Mouse (Mus musculus): Measurements from ENCODE around the gene Fanci. TPM values are rescaled to one million over a fixed set of nuclear protein-coding genes. Genes with fewer than 3 reads are reported as not detected.

The Fanci gene
- 1 to 10 TPM; 2.6 to 3.3 TPM for total RNA-seq (2021)
- long read RNA-seq, experiment 1, partial matches to known transcripts = 1 of 1 reads
- long read RNA-seq, experiment 1, other reads (novel, unspliced or antisense) = 0 of 1 reads
- long read RNA-seq, experiment 2, partial matches to known transcripts = 1 of 1 reads
- long read RNA-seq, experiment 2, other reads (novel, unspliced or antisense) = 0 of 1 reads

DNA sequence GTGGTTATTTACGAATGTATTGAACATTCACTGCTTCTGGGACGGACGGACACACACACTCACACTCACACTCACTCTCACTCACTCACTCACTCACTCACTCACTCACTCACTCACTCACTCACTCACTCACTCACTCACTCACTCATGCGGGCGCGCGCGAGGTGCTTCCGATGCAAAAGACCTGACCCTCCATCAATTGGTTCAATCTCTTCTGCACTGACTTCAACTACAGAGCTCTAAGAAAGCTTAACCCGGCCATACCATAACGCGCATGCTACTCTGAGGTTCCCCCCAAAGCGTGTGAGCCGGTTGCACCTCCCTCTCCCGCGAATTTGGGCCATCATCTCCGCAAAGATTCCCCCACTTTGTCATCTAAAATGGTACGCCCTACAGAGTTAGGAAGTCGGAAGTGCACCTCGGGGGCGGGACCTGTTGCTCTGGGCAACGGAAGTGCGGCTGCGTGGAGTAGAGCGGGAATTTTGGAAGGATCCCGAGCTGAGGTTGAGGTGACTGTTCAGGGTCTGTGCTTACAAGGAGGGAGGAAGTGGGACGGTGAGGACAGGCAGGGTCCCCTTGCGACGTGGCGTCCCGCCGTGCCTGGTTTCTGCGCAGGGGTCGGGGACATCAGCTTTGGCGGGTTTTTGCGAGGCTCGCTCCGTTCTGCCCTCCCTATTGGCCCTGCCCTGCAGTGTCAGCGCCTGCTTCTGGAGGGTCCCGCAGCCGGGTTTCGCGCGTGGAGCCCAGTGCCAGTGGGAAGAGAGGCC, at the start of gene Fanci:
TSS of gene Fanci (plus strand) at position 47 of the 767 bp plus-strand sequence.
- peak; percentile 97 for DNase-seq

DNA sequence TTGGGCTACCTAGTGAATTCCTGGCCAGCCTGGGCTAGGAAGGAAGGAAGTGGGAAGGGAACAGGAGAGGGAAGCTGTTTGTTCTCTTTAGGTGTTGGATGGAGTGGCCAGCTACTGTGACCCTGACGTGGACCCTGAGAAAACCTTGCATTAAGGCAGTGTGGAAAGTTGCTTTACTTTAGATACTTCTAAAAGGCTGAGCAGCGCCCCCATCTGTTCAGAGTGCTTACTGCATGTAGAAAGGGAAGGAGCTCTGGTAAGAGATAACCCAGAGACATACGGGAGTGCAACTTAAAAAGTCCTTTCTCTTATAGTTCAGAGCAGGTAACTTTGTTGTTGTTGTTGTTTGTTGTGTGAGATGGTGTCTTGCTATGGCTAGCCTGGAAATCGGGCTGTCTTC, 45.8 kb upstream of the Fanci start:
- peak; percentile 83 for DNase-seq

DNA sequence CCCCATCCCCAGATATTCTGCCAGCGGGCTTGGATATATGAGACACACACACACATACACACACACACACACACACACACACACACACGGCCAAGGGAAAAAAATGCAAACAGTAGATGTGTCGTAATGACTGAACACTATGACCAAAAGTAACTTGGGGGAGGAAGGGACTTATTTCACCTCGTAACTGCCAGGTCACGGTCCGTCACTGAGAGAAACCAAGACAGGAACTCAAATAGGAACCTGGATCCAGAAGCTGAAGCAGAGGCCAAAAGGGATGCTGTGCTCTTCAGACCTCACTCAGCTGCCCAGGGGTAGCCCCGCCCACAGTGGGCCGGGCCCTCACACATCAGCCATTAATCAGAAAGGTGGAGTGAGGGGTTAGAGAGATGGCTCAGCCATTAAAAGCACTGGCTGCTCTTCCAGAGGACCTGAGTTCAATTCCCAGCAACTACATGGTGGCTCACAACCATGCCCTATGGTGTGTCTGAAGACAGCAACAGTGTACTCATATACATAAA, 45.1 kb upstream of the Fanci start:
- no peak for DNase-seq

DNA sequence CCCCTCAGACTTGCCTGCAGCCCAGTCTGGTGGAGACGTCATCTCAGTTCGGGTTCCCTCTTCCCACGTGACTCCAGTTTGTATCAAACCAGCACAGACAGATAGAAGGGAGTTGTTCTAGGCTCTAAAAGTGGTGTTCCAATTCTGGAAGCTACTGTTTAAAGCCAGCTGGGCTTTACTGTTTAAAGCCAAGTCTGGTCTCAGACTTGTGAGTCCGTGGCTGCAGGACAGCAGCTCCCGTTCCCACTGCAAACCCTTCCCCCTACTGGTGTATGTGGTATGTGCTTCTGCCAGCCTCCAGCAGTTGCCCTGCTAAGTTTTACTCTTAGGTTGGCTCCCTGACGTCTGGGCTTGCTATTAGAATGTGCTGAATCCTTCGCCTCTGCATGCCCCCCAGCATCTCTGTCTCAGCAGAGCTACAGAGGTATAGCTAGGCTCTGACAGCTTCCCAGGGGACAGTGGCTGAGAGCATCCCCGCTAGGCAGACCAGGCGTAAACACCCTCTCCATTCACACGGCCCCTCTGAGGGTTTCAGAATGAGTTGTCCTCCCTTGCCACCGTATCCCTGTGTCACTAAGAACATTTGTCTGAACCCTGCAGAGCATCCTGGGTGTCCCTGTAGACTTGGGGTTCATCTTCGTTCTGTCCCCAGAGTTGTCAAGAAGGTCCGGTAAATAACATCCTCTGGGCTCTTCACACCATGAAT, 44.5 kb upstream of the Fanci start:
- no peak for DNase-seq

GRCm38 (mm10) chr7:79348816-79349215, 42.9 kb upstream of the Fanci start:
- DNase-seq = no peak

DNA sequence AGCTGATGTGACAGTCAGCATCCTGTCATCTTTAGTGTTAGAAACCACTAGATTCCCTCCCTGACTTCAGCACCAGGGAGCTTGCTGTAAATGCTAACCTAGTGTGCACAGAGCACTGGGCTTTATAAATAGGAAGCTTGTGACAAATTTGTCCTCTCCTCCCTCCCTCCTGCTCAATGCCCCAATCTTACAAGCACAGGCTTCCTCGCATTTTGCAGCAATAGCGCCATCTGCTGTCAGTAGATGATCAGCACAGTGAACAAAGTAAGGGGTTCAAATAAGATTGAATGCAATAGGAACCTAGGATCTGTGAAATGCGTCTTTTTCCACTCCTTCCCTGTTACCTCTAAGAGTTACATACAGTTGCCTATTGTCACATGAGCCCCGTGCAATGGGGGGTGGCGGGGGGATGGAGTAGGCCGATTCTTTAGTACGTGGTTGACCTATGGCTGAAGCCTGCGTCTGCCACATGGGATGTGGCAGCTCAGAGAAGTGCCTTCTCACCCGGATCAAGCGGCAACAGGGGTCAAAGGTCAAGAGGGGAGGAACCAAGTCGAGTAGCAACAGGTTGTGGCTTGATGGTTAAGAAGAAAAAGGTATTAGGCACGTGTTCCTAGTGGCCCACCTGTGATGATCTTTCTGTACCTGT, 41.9 kb upstream of the Fanci start:
- DNase-seq = peak; percentile 77

GRCm38 (mm10) chr7:79358350-79359182, 33.2 kb upstream of the Fanci start:
- no peak for DNase-seq

DNA sequence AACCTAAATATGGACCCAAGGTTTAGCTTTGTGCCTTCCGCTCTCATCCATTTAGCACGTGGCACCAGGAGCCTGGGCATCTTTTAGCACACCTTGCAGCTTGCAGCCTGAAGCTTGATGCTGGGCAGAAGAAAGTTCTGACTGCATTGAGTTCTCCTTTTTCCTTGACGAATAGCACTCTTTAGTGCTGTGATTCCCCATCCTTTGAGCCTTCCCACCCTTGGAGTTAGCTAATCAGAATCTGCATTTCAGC, 32.6 kb upstream of the Fanci start:
- no peak for DNase-seq

- DNase-seq = no peak
These were observed 31.7 kb upstream of the Fanci start for GRCm38 (mm10) chr7:79360056-79360455.

DNA sequence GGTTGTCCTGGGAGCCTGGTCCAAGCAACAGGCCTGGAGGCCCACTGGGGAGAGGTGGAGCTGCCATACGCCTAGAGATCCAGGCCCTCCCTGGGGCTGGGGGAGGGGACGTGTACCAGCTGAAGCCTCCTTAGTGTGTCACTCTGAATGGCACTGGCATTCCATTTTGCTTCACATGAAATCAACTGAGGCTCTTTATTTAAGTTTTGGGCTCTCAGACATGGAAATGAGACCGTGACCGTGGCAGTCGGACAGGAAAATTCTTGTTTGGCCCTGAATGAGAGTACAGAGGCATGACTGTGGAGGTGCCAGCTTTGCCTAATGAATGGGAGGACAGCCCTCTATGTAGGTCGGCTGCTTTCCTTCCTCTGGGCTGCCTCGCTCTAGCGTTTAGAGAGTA, 29.5 kb upstream of the Fanci start:
- DNase-seq = no peak

DNA sequence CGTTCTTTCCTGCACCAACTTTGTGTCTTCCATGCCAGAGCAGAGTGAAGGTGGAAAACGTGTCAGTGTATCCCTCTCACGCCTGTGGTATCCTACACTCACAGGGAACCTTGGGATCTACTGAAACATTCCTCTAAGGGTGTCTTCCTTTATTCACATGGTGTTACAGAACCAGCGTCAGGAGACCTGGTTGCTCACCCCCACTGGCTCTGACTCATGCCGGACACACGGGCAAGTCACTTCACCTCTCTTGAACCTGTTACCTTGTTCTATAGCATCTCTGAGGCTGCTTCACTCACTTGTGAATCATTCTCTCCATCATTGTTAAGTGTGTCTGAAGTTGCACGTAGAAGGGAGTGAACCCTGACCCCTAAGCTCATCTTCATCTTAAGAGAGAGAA, 28.9 kb upstream of the Fanci start:
- no peak for DNase-seq

DNA sequence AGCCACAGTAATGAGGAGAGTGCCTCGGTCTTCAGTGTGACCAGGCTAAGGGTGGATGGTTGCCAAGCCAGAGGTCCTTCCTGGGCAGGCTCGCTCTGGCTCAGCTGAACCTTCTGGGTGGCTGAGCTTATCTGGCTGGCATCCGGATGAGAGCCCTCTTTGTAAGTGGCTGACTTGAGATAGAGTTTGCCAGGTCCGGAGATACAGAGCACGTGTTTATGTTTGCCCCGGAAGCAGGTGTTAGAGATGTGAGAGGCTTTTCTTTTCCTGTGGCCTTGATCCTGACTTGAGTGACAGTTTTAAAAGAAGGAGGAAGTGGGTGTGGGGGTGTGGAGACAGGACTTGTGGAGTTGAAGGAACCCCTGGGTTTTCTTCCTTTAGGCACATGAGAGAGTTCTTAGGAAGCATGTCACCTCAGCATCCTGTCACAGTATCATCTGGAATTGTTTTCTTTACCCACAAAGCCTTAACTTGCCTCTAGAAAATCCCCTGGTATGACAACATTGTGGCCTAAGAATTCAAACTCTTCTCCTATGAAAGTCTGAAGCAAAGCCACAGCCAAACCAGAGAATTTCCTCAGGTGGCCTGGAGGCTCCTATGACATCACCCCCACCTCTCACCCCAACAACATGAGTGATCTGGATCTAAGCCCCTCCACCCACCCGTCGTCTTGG, 28.2 kb upstream of the Fanci start:
- DNase-seq = peak; percentile 48

DNA sequence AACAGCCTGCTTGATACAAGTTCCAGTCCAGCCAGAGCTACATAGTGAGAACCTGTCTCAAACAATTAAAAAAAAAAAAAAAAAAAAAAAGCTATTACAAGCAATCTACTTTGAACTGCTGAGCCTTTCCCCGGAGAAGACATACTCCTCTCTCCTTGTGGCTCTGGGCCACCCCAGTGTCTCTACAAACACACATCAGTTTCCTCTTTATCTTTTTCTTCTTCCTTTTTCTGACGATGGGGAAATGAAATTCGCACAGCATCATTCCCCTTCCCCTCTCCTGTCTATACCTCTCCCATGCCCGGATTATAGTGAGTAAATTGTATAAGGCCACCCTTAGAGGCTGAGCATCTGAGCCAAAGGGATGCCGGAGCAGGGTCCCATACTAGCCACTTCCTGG, 23.1 kb upstream of the Fanci start:
- no peak for DNase-seq

DNA sequence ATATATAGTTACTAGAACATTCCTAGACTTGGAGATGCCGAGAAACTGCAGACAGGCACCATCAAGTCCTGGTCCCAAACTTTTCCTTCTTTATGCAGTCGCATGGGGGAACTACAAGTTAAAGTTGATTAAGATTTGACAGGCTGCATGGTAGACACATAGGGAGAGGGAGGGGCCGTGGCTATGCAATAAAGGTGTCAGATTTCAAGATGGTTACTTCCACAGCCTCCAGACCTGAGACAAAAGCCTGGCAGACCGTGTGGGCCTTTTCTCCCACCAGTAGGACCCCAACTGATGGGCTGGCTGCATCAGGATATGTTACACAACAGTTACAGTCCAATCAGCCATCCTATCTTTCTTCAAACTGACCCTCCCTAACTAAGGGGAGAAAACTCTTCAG, 22.3 kb upstream of the Fanci start:
- DNase-seq = no peak

DNA sequence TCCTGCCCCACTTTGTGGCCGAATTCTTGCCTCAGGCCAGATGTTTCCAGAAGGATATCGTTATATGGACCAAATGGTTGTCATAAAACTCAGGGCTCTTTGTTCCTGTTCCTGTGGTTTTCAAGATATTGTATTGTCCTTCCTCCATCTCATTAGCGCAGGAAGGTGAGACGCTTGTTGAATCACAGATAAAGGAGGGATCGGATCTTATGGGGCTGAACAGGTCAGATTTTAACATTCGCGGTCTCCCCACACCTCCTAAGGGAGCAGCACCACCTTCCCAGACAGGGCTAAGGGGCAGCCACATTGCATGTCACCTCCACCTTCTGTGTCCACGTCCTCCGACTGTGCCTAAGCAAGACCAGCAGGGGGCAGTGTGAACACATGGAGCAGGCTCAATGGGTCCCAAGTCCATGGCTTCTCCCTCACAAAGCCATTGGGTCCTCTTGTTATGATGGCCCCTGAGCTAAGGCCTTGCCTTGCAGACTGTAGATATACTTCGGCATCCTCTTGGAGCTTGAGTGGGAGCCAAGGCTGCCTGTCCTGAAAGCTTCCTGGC, 20.3 kb upstream of the Fanci start:
- peak; percentile 88 for DNase-seq

DNA sequence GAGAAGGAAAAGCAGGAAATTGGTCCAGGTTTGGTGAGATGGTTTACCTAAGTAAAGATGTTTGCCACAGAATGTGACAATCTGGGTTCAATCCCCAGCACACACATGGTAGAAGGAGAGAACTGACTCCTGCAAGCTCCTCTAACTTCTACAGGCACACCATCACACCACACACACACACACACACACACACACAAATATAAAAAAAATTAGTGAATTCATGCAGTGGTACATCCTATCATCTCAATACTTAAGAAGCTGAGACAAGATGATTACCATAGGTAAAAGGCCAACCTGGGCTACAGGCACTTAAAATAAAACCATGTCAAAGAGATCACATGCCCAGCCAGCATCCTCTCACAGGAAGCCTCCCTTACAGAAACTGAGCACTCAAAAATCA, 17.7 kb upstream of the Fanci start:
- DNase-seq = no peak

- DNase-seq = no peak
These were observed 16.1 kb upstream of the Fanci start for GRCm38 (mm10) chr7:79375594-79375993.

DNA sequence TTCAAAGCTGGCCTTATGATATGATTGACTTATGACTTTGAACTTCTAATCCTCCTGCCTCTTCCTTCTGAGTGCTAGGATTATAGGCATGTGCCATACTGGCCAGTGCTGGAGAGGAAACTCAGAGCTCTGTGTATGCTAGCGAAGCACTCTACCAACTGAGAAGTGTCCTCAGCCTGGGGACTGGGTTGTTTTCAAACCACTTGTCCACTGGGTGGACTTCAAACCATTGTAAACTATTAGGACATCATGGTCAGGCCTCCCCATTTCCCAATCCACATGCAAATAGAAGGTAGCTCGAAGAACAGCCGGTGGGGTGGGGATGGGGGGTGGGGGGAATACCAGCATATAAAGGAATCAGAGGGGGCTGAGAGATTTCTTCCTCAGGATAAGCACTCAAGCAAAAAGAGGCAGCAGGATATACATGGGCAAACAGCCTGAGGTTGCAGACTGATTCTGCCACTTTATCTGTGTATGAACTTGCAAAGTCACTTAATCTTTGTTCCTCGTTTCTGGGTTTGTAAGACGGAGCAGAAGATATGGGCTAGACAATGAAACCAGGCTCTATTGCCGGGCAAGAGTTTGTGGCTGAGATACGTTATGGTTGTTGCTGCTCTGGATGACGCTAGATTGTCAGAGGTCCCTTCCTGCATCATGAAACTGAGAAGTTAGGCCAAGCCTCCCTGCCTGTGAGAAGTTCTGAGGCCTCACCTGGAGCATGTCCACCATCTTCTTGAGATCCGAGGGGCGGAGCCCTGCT, 15.0 kb upstream of the Fanci start:
- no peak for DNase-seq

GRCm38 (mm10) chr7:79386422-79387133, 5.2 kb upstream of the Fanci start, which contains the start of gene Rlbp1:
Gene Rlbp1, minus strand, starts transcription at chr7:79387048.
- no peak for DNase-seq

DNA sequence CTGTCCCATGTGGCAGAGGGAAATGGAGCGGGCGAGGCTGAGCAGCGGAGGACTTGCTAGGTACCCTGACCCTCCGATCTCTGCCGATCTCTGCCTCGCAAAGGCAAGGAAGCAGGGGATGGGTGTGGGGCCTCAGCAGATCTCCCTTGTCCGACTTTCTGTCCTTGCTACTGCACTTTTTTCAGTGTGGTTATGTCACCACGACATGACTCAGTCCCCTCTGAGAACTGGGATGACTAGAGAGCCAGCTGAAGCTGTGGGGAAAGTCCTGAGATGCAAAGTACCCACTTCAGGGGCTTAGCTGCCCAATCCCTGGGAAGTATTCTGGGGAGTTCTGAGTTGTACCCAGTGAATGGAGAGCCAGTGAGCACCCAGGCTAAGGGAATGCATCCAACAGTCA, 4.6 kb upstream of the Fanci start:
- DNase-seq = no peak

Data from adrenal gland, postnatal 10 days (tissue).